Mouse (Mus musculus) liver, embryonic 16.5 days (tissue): ENCODE data around the gene Olfr1348. TPM values are rescaled to one million over a fixed set of nuclear protein-coding genes. Genes with fewer than 3 reads are reported as not detected.
"Not testable (repeated sequence)": the region's sequence is repeated elsewhere in the genome, so short reads cannot be mapped to it uniquely, and the experiment has no call there.

Experiments used
- ATAC-seq: fragments of 200-750 bp; cut with Nextera tagmentation; 2 replicates; pipeline ENCODE4 v1.8.0; 2017; ENCODE audit warnings: low read depth, mild to moderate bottlenecking, moderate number of reproducible peaks, moderate library complexity
- H3K27ac ChIP-seq: fragments of 300-500 bp; sonication (generic); 2 replicates; pipeline ENCODE4 v1.5.1; 2014; ENCODE audit warnings: mild to moderate bottlenecking, low read length
- H3K27me3 ChIP-seq: fragments of 300-500 bp; sonication (generic); 2 replicates; pipeline ENCODE4 v1.6.1; 2014; ENCODE audit warnings: low read depth, low read length, mixed read lengths; ENCODE audit not compliant: control insufficient read depth, insufficient read depth
- H3K36me3 ChIP-seq: fragments of 300-500 bp; sonication (generic); 2 replicates; pipeline ENCODE4 v1.6.1; 2014; ENCODE audit warnings: mild to moderate bottlenecking; ENCODE audit not compliant: control insufficient read depth, insufficient read depth
- H3K4me1 ChIP-seq: fragments of 300-500 bp; sonication (generic); 2 replicates; pipeline ENCODE4 v1.6.1; 2014; ENCODE audit warnings: low read depth, low read length, mixed read lengths; ENCODE audit not compliant: control insufficient read depth
- H3K4me2 ChIP-seq: fragments of 300-500 bp; sonication (generic); 2 replicates; pipeline ENCODE4 v1.6.1; 2014; ENCODE audit warnings: low read depth, low read length, mixed read lengths
- H3K4me3 ChIP-seq: fragments of 300-500 bp; sonication (generic); 2 replicates; pipeline ENCODE4 v1.5.1; 2014; ENCODE audit warnings: low read depth, mild to moderate bottlenecking, low read length
- H3K9ac ChIP-seq: fragments of 300-500 bp; sonication (generic); 2 replicates; pipeline ENCODE4 v1.6.1; 2014; ENCODE audit warnings: low read depth, low read length
- H3K9me3 ChIP-seq: fragments of 300-500 bp; sonication (generic); replicated peaks from 2 replicates; pipeline ENCODE4 v1.6.1; 2016; ENCODE audit warnings: low read length; ENCODE audit not compliant: control insufficient read depth
- WGBS: fragments of 180-500 bp; shearing (Covaris S2); extraction: QIAGEN DNeasy Blood & Tissue Kit; methylation state at CpG from one replicate; pipeline ENCODE4 v1.1.7; 2014; ENCODE audit not compliant: insufficient replicate concordance; 5-methylcytosine and 5-hydroxymethylcytosine counted together
- polyA plus RNA-seq: library from polyadenylated mRNA; unstranded; fragments of >200 nt; fragmentation: Nextera tagmentation; extraction: Ambion mirVana; gene quantifications from 2 replicates; pipeline ENCODE4 v1.2.1, GENCODE M21; 2015

The Olfr1348 gene
- not detected in 2 replicates for polyA plus RNA-seq

DNA sequence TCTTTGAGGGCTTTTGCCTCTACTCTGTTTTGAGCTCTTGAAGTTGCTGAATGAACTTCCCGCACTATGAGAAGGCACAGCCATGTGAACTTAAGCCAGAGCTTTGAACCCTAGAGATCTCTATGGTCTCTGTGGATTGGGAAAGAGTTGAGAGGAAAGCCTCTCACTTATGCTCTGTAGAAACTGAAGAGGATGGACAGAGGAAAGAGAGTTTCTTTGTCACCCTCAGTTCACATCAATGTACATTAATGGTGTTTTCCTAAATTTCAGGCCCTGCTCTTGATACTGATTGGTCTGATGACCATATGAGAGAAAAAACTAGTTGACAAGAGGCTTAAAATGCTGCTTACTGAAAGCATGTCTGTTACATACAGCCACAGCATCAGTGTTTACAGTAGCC, at the start of gene Olfr1348:
Gene Olfr1348 (minus strand): TSS at position 101 of the 400 bp plus-strand sequence.
- H3K4me1 ChIP-seq = no peaks in the 10 kb centered on the region
- 73% methylated on average over 1 of the region's 1 CpGs for WGBS

DNA sequence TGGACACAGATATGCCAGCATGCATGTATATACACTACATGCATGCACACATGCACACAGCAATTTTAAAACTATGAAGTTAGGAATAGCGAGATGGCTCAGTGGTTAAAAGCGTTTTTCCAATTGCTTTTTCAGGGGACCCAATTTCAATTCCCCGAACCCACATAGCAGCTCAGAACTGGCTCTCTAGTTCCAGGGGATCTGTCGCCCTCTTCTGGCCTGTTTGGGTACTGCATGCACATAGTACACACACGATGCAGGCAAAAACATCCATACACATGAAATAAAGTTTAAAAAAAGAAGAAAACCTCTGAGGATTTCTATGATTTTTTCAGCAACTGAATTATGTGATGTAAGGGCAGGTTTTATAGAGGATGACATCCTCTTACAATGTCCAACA, 17.6 kb upstream of the Olfr1348 start:
- 52% methylated on average over 5 of the region's 5 CpGs for WGBS
- H3K4me2 ChIP-seq = no peak overlapping the region
- no peaks in the 10 kb centered on the region for H3K36me3 ChIP-seq
- H3K27me3 ChIP-seq = no peaks in the 10 kb centered on the region
- no peak overlapping the region for H3K27ac ChIP-seq
- no peak for ATAC-seq
- H3K4me1 ChIP-seq = no peaks in the 10 kb centered on the region
- H3K9ac ChIP-seq = no peak overlapping the region
- no peak overlapping the region for H3K4me3 ChIP-seq
- H3K9me3 ChIP-seq = 0 out of 2 replicates have a peak, but pooled peaks cover 4% of the 10 kb centered on the region

More for the DNA sequence above, at the start of gene Olfr1348:
- H3K36me3 ChIP-seq = no peaks in the 10 kb centered on the region
- H3K27ac ChIP-seq = no peak within 1 kb of the TSS
- H3K27me3 ChIP-seq = no peaks in the 10 kb centered on the region
- no peak within 1 kb of the TSS for H3K4me3 ChIP-seq
- no peaks in the 10 kb centered on the region for H3K9me3 ChIP-seq
- no peak within 1 kb of the TSS for H3K4me2 ChIP-seq
- ATAC-seq = no peak
- H3K9ac ChIP-seq = no peak within 1 kb of the TSS

DNA sequence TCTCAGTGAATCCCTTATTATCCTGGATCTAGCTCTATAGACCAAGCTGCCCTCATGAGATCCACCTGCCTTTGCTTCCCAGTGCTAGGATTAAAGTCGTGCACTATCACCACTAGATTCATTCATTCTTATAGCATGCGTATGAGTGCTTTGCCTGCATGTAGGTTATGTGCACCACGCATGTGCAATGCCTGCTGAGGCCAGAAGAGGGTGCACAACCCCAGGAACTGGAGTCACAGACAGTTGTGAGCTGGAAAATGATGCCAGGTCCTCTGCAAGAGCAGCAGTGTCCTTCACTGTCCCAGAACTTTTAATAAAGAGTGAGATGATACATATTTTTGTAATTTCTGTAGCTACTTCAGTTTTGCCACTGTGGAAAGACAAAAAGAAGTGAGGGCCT, 16.5 kb upstream of the Olfr1348 start:
- no peaks in the 10 kb centered on the region for H3K27me3 ChIP-seq
- H3K4me1 ChIP-seq = no peaks in the 10 kb centered on the region
- no peak for ATAC-seq
- no peak overlapping the region for H3K4me2 ChIP-seq
- 48% methylated on average over 3 of the region's 3 CpGs for WGBS
- H3K36me3 ChIP-seq = no peaks in the 10 kb centered on the region
- 0 out of 2 replicates have a peak, but pooled peaks cover 4% of the 10 kb centered on the region for H3K9me3 ChIP-seq
- no peak overlapping the region for H3K4me3 ChIP-seq
- H3K27ac ChIP-seq = no peak overlapping the region
- H3K9ac ChIP-seq = no peak overlapping the region

DNA sequence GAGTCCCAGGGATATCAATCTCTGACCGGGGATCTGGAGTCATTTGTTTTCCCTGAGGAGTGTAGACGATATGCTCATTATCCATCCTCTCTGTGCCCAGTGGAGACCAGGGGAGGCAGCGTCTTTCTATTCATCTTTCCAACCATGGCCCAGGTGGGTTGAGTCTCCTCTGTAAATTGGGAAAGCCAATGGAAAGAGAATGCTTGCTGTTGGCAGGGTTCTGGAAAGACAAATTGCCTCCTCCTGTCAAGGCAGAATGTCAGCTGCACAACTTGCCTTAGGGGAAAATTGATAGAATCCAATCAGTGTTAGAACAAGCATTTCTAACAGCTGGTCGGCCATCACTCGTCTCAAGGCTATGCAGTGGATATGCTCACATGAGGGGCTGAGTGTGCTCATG, 14.3 kb upstream of the Olfr1348 start, which contains the start of gene Olfr1349:
Gene Olfr1349 (minus strand): TSS at position 101 of the 400 bp plus-strand sequence.
- H3K9me3 ChIP-seq = 0 out of 2 replicates have a peak, but pooled peaks cover 4% of the 10 kb centered on the region
- WGBS = 60% methylated on average over 5 of the region's 5 CpGs
- H3K4me2 ChIP-seq = no peak within 1 kb of the TSS
- no peak within 1 kb of the TSS for H3K4me3 ChIP-seq
- no peaks in the 10 kb centered on the region for H3K4me1 ChIP-seq
- H3K27ac ChIP-seq = no peak within 1 kb of the TSS
- no peaks in the 10 kb centered on the region for H3K27me3 ChIP-seq
- H3K36me3 ChIP-seq = no peaks in the 10 kb centered on the region
- H3K9ac ChIP-seq = no peak within 1 kb of the TSS
- ATAC-seq = no peak

DNA sequence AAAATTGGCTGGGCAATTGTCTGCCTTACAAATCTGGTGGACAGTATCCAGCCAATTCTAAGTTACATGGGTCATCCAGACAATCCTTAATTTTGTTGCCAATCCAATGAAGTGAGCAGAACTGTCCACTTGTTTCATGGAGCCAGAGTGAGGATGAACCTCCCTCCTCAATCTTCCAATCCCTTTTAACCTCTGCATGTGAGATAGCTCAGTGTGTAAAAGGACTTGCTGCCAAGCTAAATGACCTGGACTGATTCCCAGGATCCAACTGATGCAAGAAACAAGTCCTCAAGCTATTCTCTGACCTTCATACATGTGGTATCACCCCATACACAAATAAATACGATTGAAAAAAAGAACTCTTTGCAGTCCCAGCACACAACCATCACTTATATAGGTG, 13.1 kb upstream of the Olfr1348 start:
- no peaks in the 10 kb centered on the region for H3K4me1 ChIP-seq
- H3K4me2 ChIP-seq = no peak overlapping the region
- H3K27ac ChIP-seq = no peak overlapping the region
- ATAC-seq = no peak
- H3K36me3 ChIP-seq = no peaks in the 10 kb centered on the region
- peaks cover 4% of the 10 kb centered on the region; the same call in 1 of the 2 replicates for H3K9me3 ChIP-seq
- no peak overlapping the region for H3K9ac ChIP-seq
- H3K27me3 ChIP-seq = no peaks in the 10 kb centered on the region
- WGBS = 15% methylated on average over 1 of the region's 1 CpGs
- no peak overlapping the region for H3K4me3 ChIP-seq

DNA sequence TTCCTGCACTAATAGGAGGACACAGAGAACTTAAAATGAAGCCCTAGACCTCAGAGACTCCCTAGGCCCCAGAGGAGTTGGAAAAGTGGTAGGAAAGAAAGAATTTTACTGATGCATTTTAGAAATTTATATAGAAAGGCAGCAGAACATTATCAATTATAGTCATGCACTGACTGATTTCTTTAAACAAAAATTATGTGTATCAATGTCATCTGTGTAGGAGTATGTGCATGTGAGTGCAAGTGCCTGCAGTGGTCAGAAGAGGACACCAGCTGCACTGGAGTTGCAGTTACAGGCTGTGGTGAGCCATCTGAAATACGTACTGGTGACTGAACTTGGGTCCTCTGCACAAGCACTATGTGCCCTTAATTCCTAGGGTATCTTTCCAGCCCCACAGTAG, 8.9 kb downstream of the Olfr1348 start, which contains the start of gene Olfr1347:
Gene Olfr1347 (minus strand): TSS at position 101 of the 400 bp plus-strand sequence.
- no peaks in the 10 kb centered on the region for H3K36me3 ChIP-seq
- WGBS = 34% methylated on average over 1 of the region's 1 CpGs
- no peaks in the 10 kb centered on the region for H3K4me1 ChIP-seq
- H3K4me2 ChIP-seq = no peak within 1 kb of the TSS
- H3K27ac ChIP-seq = no peak within 1 kb of the TSS
- no peaks in the 10 kb centered on the region for H3K27me3 ChIP-seq
- H3K9me3 ChIP-seq = no peaks in the 10 kb centered on the region
- H3K4me3 ChIP-seq = no peak within 1 kb of the TSS
- no peak within 1 kb of the TSS for H3K9ac ChIP-seq
- no peak for ATAC-seq

DNA sequence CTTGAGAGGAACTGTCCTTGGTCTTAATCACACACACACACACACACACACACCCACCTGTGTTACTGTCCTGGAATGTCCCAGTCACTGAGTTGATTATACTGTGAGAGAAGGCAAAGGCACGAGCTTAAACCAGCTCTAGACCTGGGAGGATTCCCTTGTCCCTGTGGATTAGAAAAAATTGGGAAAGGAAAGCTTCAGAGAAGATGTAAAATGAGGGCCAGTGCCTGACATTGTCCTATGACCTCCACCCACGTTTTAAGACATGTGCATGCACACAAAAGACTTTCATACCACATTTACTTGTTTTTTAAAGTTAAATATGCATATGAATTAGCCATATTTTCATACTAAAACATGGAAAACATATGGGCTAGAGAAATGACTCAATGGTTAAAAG, 21.7 kb downstream of the Olfr1348 start, which contains the start of gene Olfr5:
Gene Olfr5 (minus strand): TSS at position 101 of the 400 bp plus-strand sequence.
- H3K36me3 ChIP-seq = no peaks in the 10 kb centered on the region
- no peak within 1 kb of the TSS for H3K4me3 ChIP-seq
- no peaks in the 10 kb centered on the region for H3K9me3 ChIP-seq
- no peaks in the 10 kb centered on the region for H3K27me3 ChIP-seq
- no peaks in the 10 kb centered on the region for H3K4me1 ChIP-seq
- WGBS = 8% methylated on average over 2 of the region's 2 CpGs
- no peak for ATAC-seq
- no peak within 1 kb of the TSS for H3K27ac ChIP-seq
- H3K9ac ChIP-seq = no peak within 1 kb of the TSS
- H3K4me2 ChIP-seq = no peak within 1 kb of the TSS

DNA sequence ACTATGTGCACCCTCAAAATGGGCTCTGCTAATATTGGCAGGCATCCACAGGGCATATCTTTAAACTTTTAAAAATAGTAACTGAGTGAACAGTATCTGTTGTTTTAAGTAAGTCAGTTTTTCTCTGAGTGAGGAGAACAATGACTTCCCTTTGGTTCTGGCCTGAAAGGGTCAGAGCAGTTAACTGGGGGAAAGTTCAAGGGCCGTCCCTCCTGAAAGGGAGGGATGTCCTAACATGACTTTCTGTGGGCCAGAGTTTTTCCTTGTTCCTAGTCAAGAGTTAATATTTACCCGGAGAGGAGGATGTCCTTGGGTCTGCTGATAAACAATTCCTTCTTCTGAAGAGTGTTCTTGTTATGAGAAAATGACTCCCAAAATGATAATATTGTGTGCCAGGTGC, 30.9 kb downstream of the Olfr1348 start:
- not testable (repeated sequence) for H3K9me3 ChIP-seq, H3K4me1 ChIP-seq, H3K4me2 ChIP-seq, H3K36me3 ChIP-seq, H3K4me3 ChIP-seq, ATAC-seq, H3K27ac ChIP-seq, H3K9ac ChIP-seq, H3K27me3 ChIP-seq
- 38% methylated on average over 2 of the region's 2 CpGs for WGBS

DNA sequence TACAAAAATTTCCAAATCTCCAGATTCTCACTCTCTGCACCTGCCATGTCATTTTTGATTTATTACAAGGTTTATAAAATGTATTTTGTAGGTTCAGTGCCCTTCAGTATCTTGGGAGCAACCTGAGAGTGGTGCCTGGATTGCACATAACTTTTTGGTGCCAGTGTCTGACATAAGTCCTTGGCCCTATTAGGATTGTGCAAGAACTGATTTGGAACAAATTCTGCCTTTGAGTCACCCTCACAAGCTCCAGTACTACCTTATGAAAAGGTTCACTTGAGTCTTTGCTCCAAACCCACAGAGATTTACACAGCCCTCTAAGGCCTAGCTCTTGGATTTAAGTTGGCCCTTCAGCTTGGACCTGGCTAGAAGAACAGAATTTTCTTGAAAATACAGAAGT, 41.6 kb downstream of the Olfr1348 start, which contains the start of gene Olfr1346:
Gene Olfr1346 (plus strand): TSS at position 151 of the 400 bp plus-strand sequence.
- H3K4me3 ChIP-seq = no peak within 1 kb of the TSS
- no peaks in the 10 kb centered on the region for H3K4me1 ChIP-seq
- H3K27ac ChIP-seq = no peak within 1 kb of the TSS
- no peaks in the 10 kb centered on the region for H3K36me3 ChIP-seq
- H3K4me2 ChIP-seq = no peak within 1 kb of the TSS
- no peak for ATAC-seq
- no peaks in the 10 kb centered on the region for H3K9me3 ChIP-seq
- H3K9ac ChIP-seq = no peak within 1 kb of the TSS
- H3K27me3 ChIP-seq = no peaks in the 10 kb centered on the region
